Mouse (Mus musculus) lung, adult 2 months (tissue): Measurements from ENCODE around the gene Cage1.

Source experiments
- CTCF ChIP-seq: fragments of 200-500 bp; IDR thresholded peaks from 2 replicates; pipeline ENCODE4 v1.5.1; 2011; ENCODE audit warnings: mild to moderate bottlenecking, low read length, control low read depth; ENCODE audit not compliant: insufficient read depth
- POLR2A ChIP-seq: fragments of 200-500 bp; IDR thresholded peaks from 2 replicates; pipeline ENCODE4 v1.6.1; 2011; ENCODE audit warnings: low read depth, mild to moderate bottlenecking, control low read depth, low read length, borderline replicate concordance; ENCODE audit errors: extremely low read depth

DNA sequence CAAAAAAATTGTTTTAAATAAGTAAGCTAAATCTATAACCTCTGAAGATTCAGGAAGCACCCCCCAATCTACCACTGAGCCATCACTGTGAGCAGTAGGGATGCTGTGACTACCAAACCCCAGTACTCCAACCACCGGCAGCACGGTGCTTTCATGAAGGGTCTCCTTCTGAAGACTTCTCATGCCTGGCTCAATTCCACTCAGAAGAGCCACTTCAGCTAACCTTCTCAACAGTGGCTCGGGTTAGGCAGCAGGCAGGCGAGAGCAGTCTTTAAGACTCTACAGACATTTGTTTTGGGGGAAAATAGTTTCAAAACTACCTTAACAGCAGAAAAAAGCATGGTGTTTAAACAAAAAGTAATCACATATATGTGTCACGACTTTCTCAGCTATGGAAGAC, 55.8 kb downstream of the Cage1 start:
- TF ChIP-seq CTCF (no peak), POLR2A (no peak)
